Comparison of ENCODE assay signal across 12 mouse cellular contexts in genomic region chr1:161395610-161396009, GRCm38 (mm10). TPM values are rescaled to one million over a fixed set of nuclear protein-coding genes. Genes with fewer than 3 reads are reported as not detected.
A peak's percentile ranks its signal among the peaks of the same experiment; 100 is the strongest.
DNase-seq lines count a peak whose midpoint lies in the region; ATAC-seq and TF ChIP-seq lines count a peak whose summit lies in the region.
"Had no signal": no experiment of that assay in that cellular context is flagged by ENCODE, and none has a peak within 500 bp of the region (broad histone marks: within the 10 kb centered on the region; RNA-seq: fewer than 3 reads in every experiment).

No protein-coding gene starts in this region.

- no peak overlapping the region for H3K27ac ChIP-seq in heart, embryonic 11.5 days (ENCODE audit: low read depth, low read length)
- H3K27ac ChIP-seq in midbrain, embryonic 14.5 days (replicated peaks; ENCODE audit: low read depth, low read length), result no peak overlapping the region
- H3K27ac ChIP-seq in midbrain, embryonic 16.5 days (ENCODE audit: low read length), result no peak overlapping the region
- H3K27ac ChIP-seq: limb, embryonic 13.5 days had no signal

- H3K4me2 ChIP-seq in heart, embryonic 11.5 days, result no peak overlapping the region
- no peak overlapping the region for H3K4me2 ChIP-seq in midbrain, embryonic 14.5 days (ENCODE audit: low read length)
- no peak overlapping the region for H3K4me2 ChIP-seq in midbrain, embryonic 16.5 days (ENCODE audit: low read length)
- H3K4me2 ChIP-seq: limb, embryonic 13.5 days had no signal

- no peaks in the 10 kb centered on the region for H3K27me3 ChIP-seq in heart, embryonic 11.5 days (ENCODE audit: control insufficient read depth, insufficient read depth, low read length)
- no peaks in the 10 kb centered on the region for H3K27me3 ChIP-seq in midbrain, embryonic 14.5 days (ENCODE audit: control insufficient read depth, insufficient read depth, low read length)
- H3K27me3 ChIP-seq in midbrain, embryonic 16.5 days (ENCODE audit: control insufficient read depth, insufficient read depth, low read depth, low read length), result no peaks in the 10 kb centered on the region
- peaks cover 19% of the 10 kb centered on the region for H3K27me3 ChIP-seq in megakaryocyte, embryonic 14.5 days (replicated peaks)
- H3K27me3 ChIP-seq: limb, embryonic 13.5 days had no signal

- no peaks in the 10 kb centered on the region for H3K9me3 ChIP-seq in heart, embryonic 11.5 days (replicated peaks; ENCODE audit: control insufficient read depth, low read length)
- H3K9me3 ChIP-seq in midbrain, embryonic 14.5 days (ENCODE audit: control insufficient read depth, low read length), result no peaks in the 10 kb centered on the region
- H3K9me3 ChIP-seq in midbrain, embryonic 16.5 days (replicated peaks; ENCODE audit: control insufficient read depth, low read length, poor library complexity, severe bottlenecking), result no peaks in the 10 kb centered on the region
- H3K9me3 ChIP-seq in megakaryocyte, embryonic 14.5 days, result no peaks in the 10 kb centered on the region
- H3K9me3 ChIP-seq: limb, embryonic 13.5 days had no signal

- TF ChIP-seq POLR2A in lung, adult 2 months (IDR thresholded peaks at IDR 0.05; ENCODE audit: borderline replicate concordance, extremely low read depth, low read depth, low read length), result no peak

- no peaks in the 10 kb centered on the region for H3K36me3 ChIP-seq in heart, embryonic 11.5 days (ENCODE audit: control insufficient read depth, insufficient read depth, low read length)
- H3K36me3 ChIP-seq in midbrain, embryonic 14.5 days (ENCODE audit: control insufficient read depth, insufficient read depth, low read length), result no peaks in the 10 kb centered on the region
- no peaks in the 10 kb centered on the region for H3K36me3 ChIP-seq in midbrain, embryonic 16.5 days (ENCODE audit: control insufficient read depth, insufficient read depth, low read length)
- no peaks in the 10 kb centered on the region for H3K36me3 ChIP-seq in megakaryocyte, embryonic 14.5 days (replicated peaks; ENCODE audit: low read length)
- H3K36me3 ChIP-seq: limb, embryonic 13.5 days had no signal

- ATAC-seq in heart, embryonic 11.5 days (replicated peaks; ENCODE audit: insufficient number of reproducible peaks, low FRiP score, low TSS enrichment), result no peak
- no peak for ATAC-seq in midbrain, embryonic 14.5 days (ENCODE audit: low FRiP score, low TSS enrichment)
- no peak for ATAC-seq in midbrain, embryonic 16.5 days

- DNase-seq in heart, postnatal 10 days, result peak; percentile 40 to 42
- peak; percentile 23 for DNase-seq in midbrain, embryonic 14.5 days
- DNase-seq in cerebellum, postnatal 4 days (ENCODE audit: low spot score in 2 of 2), result no peak
- no peak for DNase-seq in frontal cortex, adult 2 months (ENCODE audit: extremely low spot score in 1 of 2, low spot score in 1 of 2)
- no peak for DNase-seq in lung, adult 2 months

- intact Hi-C loops in heart, postnatal 10 days (cut with DNase I), result no loop called here

- TF ChIP-seq CTCF in lung, adult 2 months (IDR thresholded peaks at IDR 0.05; ENCODE audit: insufficient read depth, low read length), result no peak

- no peak overlapping the region for H3K9ac ChIP-seq in heart, embryonic 11.5 days (ENCODE audit: low read depth, low read length)
- H3K9ac ChIP-seq in midbrain, embryonic 14.5 days (replicated peaks; ENCODE audit: low read length), result no peak overlapping the region
- no peak overlapping the region for H3K9ac ChIP-seq in midbrain, embryonic 16.5 days (ENCODE audit: low read depth, low read length)
- H3K9ac ChIP-seq: limb, embryonic 13.5 days had no signal

- H3K4me1 ChIP-seq in heart, embryonic 11.5 days (ENCODE audit: control insufficient read depth, insufficient read depth, low read length), result no peaks in the 10 kb centered on the region; the same call in 1 of the 2 replicates
- no peaks in the 10 kb centered on the region for H3K4me1 ChIP-seq in midbrain, embryonic 14.5 days (ENCODE audit: control insufficient read depth, insufficient read depth, low read length)
- H3K4me1 ChIP-seq in midbrain, embryonic 16.5 days (ENCODE audit: control insufficient read depth, insufficient read depth, low read length), result no peaks in the 10 kb centered on the region
- H3K4me1 ChIP-seq in megakaryocyte, embryonic 14.5 days, result peaks cover 27% of the 10 kb centered on the region
- no peaks in the 10 kb centered on the region for H3K4me1 ChIP-seq in lung, adult 2 months (ENCODE audit: control insufficient read depth, insufficient read depth, low read length)

- H3K4me3 ChIP-seq in heart, embryonic 11.5 days (ENCODE audit: low read depth, low read length), result no peak overlapping the region
- H3K4me3 ChIP-seq in midbrain, embryonic 14.5 days (replicated peaks; ENCODE audit: low read depth, low read length), result no peak overlapping the region
- H3K4me3 ChIP-seq in midbrain, embryonic 16.5 days (ENCODE audit: low read depth, low read length), result no peak overlapping the region
- H3K4me3 ChIP-seq in megakaryocyte, embryonic 14.5 days (replicated peaks), result peak overlapping the region; percentile 73
- no peak overlapping the region for H3K4me3 ChIP-seq in lung, adult 2 months (replicated peaks; ENCODE audit: extremely low read depth, low read depth, low read length)
- H3K4me3 ChIP-seq: limb, embryonic 13.5 days had no signal

- WGBS in heart, embryonic 11.5 days (ENCODE audit: insufficient replicate concordance), result 37% methylated on average over 5 of the region's 5 CpGs
- 71% methylated on average over 5 of the region's 5 CpGs for WGBS in midbrain, embryonic 14.5 days
- WGBS in midbrain, embryonic 16.5 days, result 62% methylated on average over 5 of the region's 5 CpGs
- 46% methylated on average over 5 of the region's 5 CpGs for whole genome bisulfite sequencing in lung, adult 2 months

RNA-seq across cellular contexts. Expression of gene Tnfsf4, which starts 0.4 kb away (rescaled TPM):
- total RNA-seq in heart, postnatal 10 days (2021), result not detected
- polyA plus RNA-seq in heart, embryonic 11.5 days (2014; fragmentation: Nextera tagmentation; extraction: Ambion mirVana), result not detected in 2 replicates
- polyA plus RNA-seq in midbrain, embryonic 14.5 days (2014; fragmentation: Nextera tagmentation; extraction: Ambion mirVana), result not detected in 2 replicates
- not detected in 2 replicates for polyA plus RNA-seq in midbrain, embryonic 16.5 days (2015; fragmentation: Nextera tagmentation; extraction: Ambion mirVana)
- 0.13 and 0.92 TPM in 2 replicates for polyA plus RNA-seq in megakaryocyte, embryonic 14.5 days (2012; ENCODE audit: insufficient read depth, low replicate concordance)
- not detected in 2 replicates for polyA plus RNA-seq in frontal cortex, adult 2 months (2012; rRNA removed)
- polyA plus RNA-seq in lung, adult 2 months (2012; rRNA removed), result not detected in 2 replicates
- polyA plus RNA-seq: embryonic facial prominence, embryonic 11.5 days; heart, embryonic 14.5 days; limb, embryonic 13.5 days; neural tube, embryonic 14.5 days had no signal

Comparison
In these comparisons a context has a peak if more than half of its experiments do, and no peak if none do; other contexts are left out.
1. DNase-seq: peak in heart, postnatal 10 days (2 of 2) and midbrain, embryonic 14.5 days (single experiment); none in cerebellum, postnatal 4 days (0 of 2), frontal cortex, adult 2 months (0 of 2) and lung, adult 2 months (single experiment).